Mouse (Mus musculus) spleen, postnatal 10 days (tissue): Measurements from ENCODE around the gene Sgk2.
"Not testable (repeated sequence)": the region's sequence is repeated elsewhere in the genome, so short reads cannot be mapped to it uniquely, and the experiment has no call there.

Experiments used
- DNase-seq, 2 experiments: peaks; one replicate each; pipeline ENCODE4 v3.0.0; 2021 to 2022; ENCODE audit warnings: low spot score in 2 of 2

Gene Sgk2

GRCm38 (mm10) chr2:163058981-163059380 is 71.9 kb downstream of the Sgk2 start:
- DNase-seq = not testable (repeated sequence)

GRCm38 (mm10) chr2:163060630-163061029 is 73.5 kb downstream of the Sgk2 start:
- DNase-seq = no peak

GRCm38 (mm10) chr2:163061203-163062118 is 74.3 kb downstream of the Sgk2 start:
- DNase-seq = no peak

GRCm38 (mm10) chr2:163062119-163062508 is 75.0 kb downstream of the Sgk2 start:
- no peak for DNase-seq
